Mouse (Mus musculus) lung, embryonic 14.5 days (tissue): ENCODE measurements around the gene Rapgef2. TPM values are rescaled to one million over a fixed set of nuclear protein-coding genes. Genes with fewer than 3 reads are reported as not detected.

ENCODE experiments used
- ATAC-seq: fragments of 200-750 bp; cut with Nextera tagmentation; 2 replicates; pipeline ENCODE4 v1.8.0; 2017; ENCODE audit warnings: mild to moderate bottlenecking, moderate TSS enrichment, moderate library complexity; ENCODE audit not compliant: insufficient read depth
- DNase-seq: peaks from one replicate; pipeline ENCODE4 v3.0.0-alpha.2; 2015
- H3K27ac ChIP-seq: fragments of 300-500 bp; sonication (generic); 2 replicates; pipeline ENCODE4 v1.5.1; 2014; ENCODE audit warnings: low read depth, mild to moderate bottlenecking, moderate library complexity
- H3K27me3 ChIP-seq: fragments of 300-500 bp; sonication (generic); 2 replicates; pipeline ENCODE4 v1.6.1; 2014; ENCODE audit warnings: low read length, control low read depth; ENCODE audit not compliant: insufficient read depth
- H3K36me3 ChIP-seq: fragments of 300-500 bp; sonication (generic); 2 replicates; pipeline ENCODE4 v1.6.1; 2014; ENCODE audit warnings: control low read depth; ENCODE audit not compliant: insufficient read depth
- H3K4me1 ChIP-seq: fragments of 300-500 bp; sonication (generic); 2 replicates; pipeline ENCODE4 v1.6.1; 2014; ENCODE audit warnings: antibody characterized with exemption, control low read depth; ENCODE audit not compliant: insufficient read depth
- H3K4me2 ChIP-seq: fragments of 300-500 bp; sonication (generic); 2 replicates; pipeline ENCODE4 v1.6.1; 2014; ENCODE audit warnings: mild to moderate bottlenecking
- H3K4me3 ChIP-seq: fragments of 300-500 bp; sonication (generic); 2 replicates; pipeline ENCODE4 v1.5.1; 2014; ENCODE audit warnings: low read depth, low read length
- H3K9ac ChIP-seq: fragments of 300-500 bp; sonication (generic); 2 replicates; pipeline ENCODE4 v1.6.1; 2014
- H3K9me3 ChIP-seq: fragments of 300-500 bp; sonication (generic); 2 replicates; pipeline ENCODE4 v1.6.1; 2016; ENCODE audit warnings: low read depth, low read length, control low read depth
- CTCF ChIP-seq: IDR thresholded peaks from 2 replicates; pipeline ENCODE4 v1.5.1; 2016; ENCODE audit warnings: antibody characterized with exemption, low read depth
- WGBS: fragments of 180-500 bp; shearing (Covaris S2); extraction: QIAGEN DNeasy Blood & Tissue Kit; methylation state at CpG from one replicate; pipeline ENCODE4 v1.1.7; 2014; 5-methylcytosine and 5-hydroxymethylcytosine counted together
- polyA plus RNA-seq: library from polyadenylated mRNA; unstranded; fragments of >200 nt; fragmentation: Nextera tagmentation; extraction: Ambion mirVana; gene quantifications from 2 replicates; pipeline ENCODE4 v1.2.1, GENCODE M21; 2014

Rapgef2 gene
- polyA plus RNA-seq, 1 experiment from 2014 or later, result 10.1 TPM

- Histone ChIP-seq H3K4me1 (peaks cover 12% of the 10 kb centered on the region), H3K9ac (no peak overlapping the region), H3K4me3 (no peak overlapping the region), H3K27ac (no peak overlapping the region), H3K27me3 (no peaks in the 10 kb centered on the region), H3K36me3 (no peaks in the 10 kb centered on the region), H3K4me2 (no peak overlapping the region), H3K9me3 (no peaks in the 10 kb centered on the region)
- WGBS, result 73% methylated on average over 6 of the region's 6 CpGs
- ATAC-seq (no peak), DNase-seq (no peak)
- no peak for TF ChIP-seq CTCF
Measured at GRCm38 (mm10) chr3:79144085-79144484, 142.2 kb downstream of the Rapgef2 start.

DNA sequence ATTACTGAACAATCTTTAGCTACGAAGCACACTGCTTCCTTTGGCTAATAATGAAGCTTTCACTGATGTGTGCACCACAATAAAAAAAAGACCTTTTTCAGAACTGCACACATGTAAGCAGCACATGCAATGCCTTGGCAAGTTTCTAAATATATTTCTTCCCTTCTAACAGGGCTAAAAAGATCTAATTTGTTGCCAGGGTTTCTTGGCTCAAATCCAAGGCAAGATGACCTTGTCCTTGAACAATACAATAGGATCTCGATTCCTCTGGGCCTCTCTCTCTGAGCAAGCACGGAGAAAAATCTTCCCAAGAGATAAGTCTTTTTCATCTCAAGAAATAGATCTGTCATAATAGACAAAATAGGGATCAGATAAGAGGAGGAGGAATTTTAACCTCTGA lies 147.1 kb downstream of the Rapgef2 start:
- DNase-seq, result peak; percentile 82
- Histone ChIP-seq H3K9ac (no peak overlapping the region), H3K4me2 (no peak overlapping the region), H3K4me3 (no peak overlapping the region), H3K4me1 (no peaks in the 10 kb centered on the region; the same call in 1 of the 2 replicates), H3K9me3 (no peaks in the 10 kb centered on the region), H3K36me3 (no peaks in the 10 kb centered on the region), H3K27ac (no peak overlapping the region), H3K27me3 (no peaks in the 10 kb centered on the region)
- WGBS, result 35% methylated on average over 3 of the region's 3 CpGs
- TF ChIP-seq CTCF, result no peak
- no peak; the same call in 1 of the 2 replicates for ATAC-seq

DNA sequence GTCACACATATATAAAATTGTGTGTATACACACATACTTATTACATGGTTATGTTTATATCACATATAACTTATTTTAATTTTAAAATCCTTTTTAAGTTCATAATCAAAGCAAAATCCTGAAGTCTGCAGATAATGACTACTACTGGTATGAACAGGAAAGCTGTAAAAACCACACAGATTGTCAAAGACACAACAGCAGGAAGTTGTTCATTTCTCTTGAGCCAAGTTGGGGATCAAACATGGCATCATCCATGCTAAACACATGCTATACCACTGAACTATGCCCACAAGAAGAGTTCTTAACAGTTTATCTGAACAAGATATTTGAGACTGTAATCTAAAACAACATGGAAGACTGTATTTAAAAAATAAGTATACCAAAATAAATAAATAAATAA lies 147.7 kb downstream of the Rapgef2 start:
- no peak for TF ChIP-seq CTCF
- ATAC-seq (no peak), DNase-seq (no peak)
- Histone ChIP-seq H3K4me3 (no peak overlapping the region), H3K27ac (no peak overlapping the region), H3K4me1 (no peaks in the 10 kb centered on the region; the same call in 1 of the 2 replicates), H3K27me3 (no peaks in the 10 kb centered on the region), H3K4me2 (no peak overlapping the region), H3K36me3 (no peaks in the 10 kb centered on the region), H3K9me3 (no peaks in the 10 kb centered on the region), H3K9ac (no peak overlapping the region)

DNA sequence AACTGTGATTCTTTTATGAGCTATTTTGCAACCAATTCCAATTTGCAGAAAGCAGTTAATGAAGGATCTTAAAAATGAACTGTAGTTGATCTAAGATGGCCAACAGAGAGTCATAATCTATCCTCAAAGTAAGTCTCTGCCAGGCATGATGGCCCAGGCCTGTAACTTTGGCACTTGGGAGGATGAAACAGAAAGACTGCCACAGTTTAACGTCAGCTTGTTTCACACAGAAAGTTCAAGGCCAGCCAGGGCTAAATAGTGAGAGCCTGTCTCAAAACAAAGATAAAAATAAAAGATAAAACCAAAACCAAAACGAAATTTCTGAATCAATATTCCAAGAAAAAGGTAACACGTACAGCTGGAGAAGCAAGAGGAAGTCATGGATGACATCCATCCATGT lies 155.3 kb downstream of the Rapgef2 start:
- no peak for TF ChIP-seq CTCF
- no peaks in the 10 kb centered on the region for H3K36me3 ChIP-seq
- ATAC-seq (no peak), DNase-seq (no peak)
- 78% methylated on average over 3 of the region's 3 CpGs for WGBS
- H3K27me3 ChIP-seq, result no peaks in the 10 kb centered on the region
- no peaks in the 10 kb centered on the region for H3K9me3 ChIP-seq
- H3K4me2 ChIP-seq, result no peak overlapping the region
- no peak overlapping the region; the same call in 1 of the 2 replicates for H3K27ac ChIP-seq
- H3K9ac ChIP-seq, result no peak overlapping the region
- H3K4me3 ChIP-seq, result no peak overlapping the region
- H3K4me1 ChIP-seq, result peaks cover 3% of the 10 kb centered on the region; the same call in 1 of the 2 replicates

GRCm38 (mm10) chr3:79129044-79129600 lies 157.2 kb downstream of the Rapgef2 start:
- Histone ChIP-seq H3K9ac (no peak overlapping the region), H3K9me3 (no peaks in the 10 kb centered on the region), H3K4me1 (peaks cover 3% of the 10 kb centered on the region; the same call in 1 of the 2 replicates), H3K36me3 (no peaks in the 10 kb centered on the region), H3K27ac (no peak overlapping the region), H3K4me3 (no peak overlapping the region), H3K27me3 (no peaks in the 10 kb centered on the region), H3K4me2 (no peak overlapping the region)
- no peak for TF ChIP-seq CTCF
- peak; percentile 46 for DNase-seq
- ATAC-seq, result peak; percentile 49; the same call in 1 of the 2 replicates
- 54% methylated on average over 6 of the region's 6 CpGs for WGBS

DNA sequence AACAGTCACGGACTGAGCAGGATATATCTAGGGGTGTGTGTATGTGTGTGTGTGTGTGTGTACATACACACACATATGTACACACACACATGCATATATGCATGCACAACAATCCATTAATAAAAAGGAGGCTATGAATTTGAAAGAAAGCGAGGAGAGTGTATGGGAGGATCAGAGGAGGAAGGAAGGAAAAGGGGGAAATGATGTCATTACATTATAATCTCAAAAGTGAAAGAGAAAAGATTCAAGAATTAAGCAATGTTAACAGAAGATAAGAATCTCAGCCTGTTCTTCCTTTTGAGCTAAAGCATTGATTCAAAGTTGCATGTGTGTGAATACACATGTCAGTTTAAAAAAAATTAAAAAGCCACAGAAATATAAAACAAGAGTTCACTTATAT lies 158.5 kb downstream of the Rapgef2 start:
- Histone ChIP-seq H3K9me3 (no peaks in the 10 kb centered on the region), H3K36me3 (no peaks in the 10 kb centered on the region), H3K4me1 (peaks cover 3% of the 10 kb centered on the region; the same call in 1 of the 2 replicates), H3K4me3 (no peak overlapping the region), H3K27ac (no peak overlapping the region), H3K4me2 (no peak overlapping the region), H3K27me3 (no peaks in the 10 kb centered on the region), H3K9ac (no peak overlapping the region)
- ATAC-seq, result no peak
- DNase-seq, result no peak
- 76% methylated on average over 2 of the region's 2 CpGs for WGBS
- no peak for TF ChIP-seq CTCF

GRCm38 (mm10) chr3:79126857-79127256 lies 159.5 kb downstream of the Rapgef2 start:
- H3K4me3 ChIP-seq, result no peak overlapping the region
- H3K4me2 ChIP-seq, result no peak overlapping the region
- TF ChIP-seq CTCF, result no peak
- no peaks in the 10 kb centered on the region for H3K9me3 ChIP-seq
- DNase-seq (no peak), ATAC-seq (no peak)
- H3K9ac ChIP-seq, result no peak overlapping the region
- 76% methylated on average over 6 of the region's 6 CpGs for WGBS
- H3K27me3 ChIP-seq, result no peaks in the 10 kb centered on the region
- no peak overlapping the region for H3K27ac ChIP-seq
- peaks cover 3% of the 10 kb centered on the region; the same call in 1 of the 2 replicates for H3K4me1 ChIP-seq
- H3K36me3 ChIP-seq, result no peaks in the 10 kb centered on the region
